Comparison of ENCODE assay signal across 17 mouse cellular contexts in the genomic region with DNA sequence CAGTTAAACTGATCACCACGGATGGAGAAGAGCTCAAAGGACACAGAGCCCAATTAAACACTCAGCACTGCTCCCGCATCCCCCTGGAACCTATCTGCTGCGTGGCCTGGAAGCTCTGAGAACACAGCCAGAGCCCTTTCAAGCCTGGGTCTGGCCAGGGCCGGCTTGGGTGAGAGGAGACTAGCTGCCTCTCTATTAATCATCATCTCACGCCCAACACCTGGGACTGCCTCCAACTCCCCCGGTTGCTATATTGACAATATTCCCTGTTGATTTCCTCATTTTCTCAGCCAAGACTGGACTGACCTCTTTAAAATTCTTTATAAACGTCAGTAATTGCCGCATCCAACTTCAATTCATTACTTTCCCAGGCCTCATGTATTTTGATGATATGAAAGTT.
A peak's percentile ranks its signal among the peaks of the same experiment; 100 is the strongest.
DNase-seq lines count a peak whose midpoint lies in the region; ATAC-seq and TF ChIP-seq lines count a peak whose summit lies in the region.
"Had no signal": no experiment of that assay in that cellular context is flagged by ENCODE, and none has a peak within 500 bp of the region (broad histone marks: within the 10 kb centered on the region; RNA-seq: fewer than 3 reads in every experiment).

No protein-coding gene starts in this region.

- TF ChIP-seq CTCF in hindbrain, postnatal 0 days (IDR thresholded peaks at IDR 0.05; ENCODE audit: low read depth), result no peak

- H3K4me2 ChIP-seq in heart, embryonic 11.5 days, result no peak overlapping the region
- no peak overlapping the region for H3K4me2 ChIP-seq in midbrain, embryonic 13.5 days (replicated peaks)
- H3K4me2 ChIP-seq in midbrain, embryonic 11.5 days, result no peak overlapping the region
- no peak overlapping the region for H3K4me2 ChIP-seq in hindbrain, postnatal 0 days (ENCODE audit: low read depth, low read length)
- H3K4me2 ChIP-seq in neural tube, embryonic 15.5 days, result no peak overlapping the region
- H3K4me2 ChIP-seq: embryonic facial prominence, embryonic 12.5 days; neural tube, embryonic 13.5 days had no signal

- H3K9ac ChIP-seq in heart, embryonic 11.5 days (ENCODE audit: low read depth, low read length), result no peak overlapping the region
- no peak overlapping the region for H3K9ac ChIP-seq in midbrain, embryonic 13.5 days (replicated peaks)
- H3K9ac ChIP-seq in midbrain, embryonic 11.5 days (ENCODE audit: low read length), result no peak overlapping the region
- H3K9ac ChIP-seq in hindbrain, postnatal 0 days (replicated peaks; ENCODE audit: low read length), result no peak overlapping the region
- H3K9ac ChIP-seq in neural tube, embryonic 15.5 days (replicated peaks), result no peak overlapping the region
- H3K9ac ChIP-seq: embryonic facial prominence, embryonic 12.5 days; neural tube, embryonic 13.5 days had no signal

- no peak overlapping the region for H3K27ac ChIP-seq in heart, embryonic 11.5 days (ENCODE audit: low read depth, low read length)
- no peak overlapping the region for H3K27ac ChIP-seq in midbrain, embryonic 13.5 days
- no peak overlapping the region for H3K27ac ChIP-seq in midbrain, embryonic 11.5 days (ENCODE audit: low read depth, low read length)
- no peak overlapping the region for H3K27ac ChIP-seq in hindbrain, postnatal 0 days
- no peak overlapping the region for H3K27ac ChIP-seq in neural tube, embryonic 15.5 days (replicated peaks)
- H3K27ac ChIP-seq: embryonic facial prominence, embryonic 12.5 days; gastrocnemius, adult 2 months; kidney, postnatal 0 days; neural tube, embryonic 13.5 days had no signal

- no peaks in the 10 kb centered on the region for H3K27me3 ChIP-seq in heart, embryonic 11.5 days (ENCODE audit: control insufficient read depth, insufficient read depth, low read length)
- no peaks in the 10 kb centered on the region for H3K27me3 ChIP-seq in midbrain, embryonic 13.5 days
- H3K27me3 ChIP-seq in midbrain, embryonic 11.5 days (ENCODE audit: control insufficient read depth, insufficient read depth, low read length), result no peaks in the 10 kb centered on the region
- H3K27me3 ChIP-seq in hindbrain, postnatal 0 days (ENCODE audit: insufficient read depth, low read length), result no peaks in the 10 kb centered on the region
- 0 out of 2 replicates have a peak, but pooled peaks cover 4% of the 10 kb centered on the region for H3K27me3 ChIP-seq in neural tube, embryonic 15.5 days (replicated peaks)
- H3K27me3 ChIP-seq: embryonic facial prominence, embryonic 12.5 days had no signal

- H3K4me3 ChIP-seq in heart, embryonic 11.5 days (ENCODE audit: low read depth, low read length), result no peak overlapping the region
- no peak overlapping the region for H3K4me3 ChIP-seq in midbrain, embryonic 13.5 days (replicated peaks)
- H3K4me3 ChIP-seq in midbrain, embryonic 11.5 days (ENCODE audit: low read depth, low read length), result no peak overlapping the region
- no peak overlapping the region for H3K4me3 ChIP-seq in hindbrain, postnatal 0 days (ENCODE audit: low read length)
- H3K4me3 ChIP-seq in neural tube, embryonic 15.5 days (replicated peaks), result no peak overlapping the region
- H3K4me3 ChIP-seq: embryonic facial prominence, embryonic 12.5 days; gastrocnemius, adult 2 months; myocyte; neural tube, embryonic 13.5 days had no signal

- DNase-seq in heart, adult 11 months, result peak; percentile 46
- no peak for DNase-seq in midbrain, embryonic 11.5 days (ENCODE audit: low spot score, missing footprints)
- peak; percentile 5 for DNase-seq in cerebellum, adult 9-11 months
- peak; percentile 46 for DNase-seq in hindbrain, postnatal 0 days (ENCODE audit: low spot score)
- DNase-seq: adrenal gland, adult 2 months; gastrocnemius, adult 2 months; heart, postnatal 4 days; kidney, adult 2 months; lung, postnatal 4 days; thymus, postnatal 36 days had no signal

- H3K36me3 ChIP-seq in heart, embryonic 11.5 days (ENCODE audit: control insufficient read depth, insufficient read depth, low read length), result no peaks in the 10 kb centered on the region
- no peaks in the 10 kb centered on the region for H3K36me3 ChIP-seq in midbrain, embryonic 13.5 days
- no peaks in the 10 kb centered on the region for H3K36me3 ChIP-seq in midbrain, embryonic 11.5 days (ENCODE audit: control insufficient read depth, insufficient read depth, low read length)
- H3K36me3 ChIP-seq in hindbrain, postnatal 0 days (ENCODE audit: insufficient read depth, low read length), result no peaks in the 10 kb centered on the region
- H3K36me3 ChIP-seq in neural tube, embryonic 15.5 days, result no peaks in the 10 kb centered on the region
- H3K36me3 ChIP-seq: embryonic facial prominence, embryonic 12.5 days; neural tube, embryonic 13.5 days had no signal

- no peaks in the 10 kb centered on the region for H3K4me1 ChIP-seq in heart, embryonic 11.5 days (ENCODE audit: control insufficient read depth, insufficient read depth, low read length)
- peaks cover 6% of the 10 kb centered on the region for H3K4me1 ChIP-seq in midbrain, embryonic 13.5 days (replicated peaks)
- H3K4me1 ChIP-seq in midbrain, embryonic 11.5 days (ENCODE audit: control insufficient read depth, insufficient read depth, low read length), result no peaks in the 10 kb centered on the region
- 0 out of 2 replicates have a peak, but pooled peaks cover 3% of the 10 kb centered on the region for H3K4me1 ChIP-seq in hindbrain, postnatal 0 days (ENCODE audit: insufficient read depth, low read length)
- peaks cover 4% of the 10 kb centered on the region; the same call in 1 of the 2 replicates for H3K4me1 ChIP-seq in neural tube, embryonic 15.5 days
- H3K4me1 ChIP-seq: embryonic facial prominence, embryonic 12.5 days had no signal

- 62% methylated on average over 8 of the region's 8 CpGs for WGBS in heart, embryonic 11.5 days (ENCODE audit: insufficient replicate concordance)
- 44% methylated on average over 8 of the region's 8 CpGs for WGBS in midbrain, embryonic 13.5 days
- WGBS in midbrain, embryonic 11.5 days, result 69% methylated on average over 8 of the region's 8 CpGs
- WGBS in hindbrain, postnatal 0 days, result 31% methylated on average over 8 of the region's 8 CpGs
- 25% methylated on average over 8 of the region's 8 CpGs for WGBS in neural tube, embryonic 15.5 days

- H3K9me3 ChIP-seq in heart, embryonic 11.5 days (replicated peaks; ENCODE audit: control insufficient read depth, low read length), result no peaks in the 10 kb centered on the region
- no peaks in the 10 kb centered on the region for H3K9me3 ChIP-seq in midbrain, embryonic 13.5 days
- H3K9me3 ChIP-seq in midbrain, embryonic 11.5 days (ENCODE audit: control insufficient read depth, low read length), result no peaks in the 10 kb centered on the region
- H3K9me3 ChIP-seq in hindbrain, postnatal 0 days (ENCODE audit: low read length), result no peaks in the 10 kb centered on the region
- no peaks in the 10 kb centered on the region for H3K9me3 ChIP-seq in neural tube, embryonic 15.5 days (replicated peaks)
- H3K9me3 ChIP-seq: embryonic facial prominence, embryonic 12.5 days; neural tube, embryonic 13.5 days had no signal

- no peak for ATAC-seq in heart, embryonic 11.5 days (replicated peaks; ENCODE audit: insufficient number of reproducible peaks, low FRiP score, low TSS enrichment)
- 0 out of 2 replicates have a peak, but pooled peaks have one; percentile 30 for ATAC-seq in midbrain, embryonic 13.5 days
- ATAC-seq in midbrain, embryonic 11.5 days (ENCODE audit: low FRiP score), result no peak
- 0 out of 2 replicates have a peak, but pooled peaks have one; percentile 53 for ATAC-seq in hindbrain, postnatal 0 days
- no peak for ATAC-seq in neural tube, embryonic 15.5 days (ENCODE audit: low FRiP score)

Comparison
In these comparisons a context has a peak if more than half of its experiments do, and no peak if none do; other contexts are left out.
1. ATAC-seq: peak in midbrain, embryonic 13.5 days (single experiment) and hindbrain, postnatal 0 days (single experiment); none in heart, embryonic 11.5 days (single experiment), midbrain, embryonic 11.5 days (single experiment) and neural tube, embryonic 15.5 days (single experiment).